Mouse (Mus musculus): ENCODE measurements around the gene Syne2.

- TF ChIP-seq POLR2A (IDR thresholded peaks at IDR 0.05; ENCODE audit: borderline replicate concordance, control insufficient read depth, low read depth, low read length), result peak; percentile 5; the same call in 1 of the 2 replicates
- no peak for TF ChIP-seq CTCF (IDR thresholded peaks at IDR 0.05; ENCODE audit: control insufficient read depth, insufficient read depth, low read length)
Measured at GRCm38 (mm10) chr12:75818453-75819434, 810 bp downstream of the Syne2 start.
